Mouse (Mus musculus) gastrocnemius, adult 8-10 months (tissue): ENCODE data around the gene Gm28230. TPM values are rescaled to one million over a fixed set of nuclear protein-coding genes. Genes with fewer than 3 reads are reported as not detected.

Source experiments
- DNase-seq, 2 experiments: peaks; one replicate each; pipeline ENCODE4 v3.0.0; 2022; ENCODE audit warnings: low spot score in 2 of 2
- microRNA-seq: library from miRNA; unstranded; fragments of <30 nt; microRNA quantifications from one replicate; pipeline ENCODE4 v1.2.0, GENCODE M21; 2022
- total RNA-seq, 4 experiments: library from RNA; stranded (reverse); gene quantifications; 2 replicates each; pipeline ENCODE4 v1.2.4; 2022

Gm28230 gene
- total RNA-seq, 4 experiments from 2014 or later, result 0.31 TPM; not detected in 3

- peak in 1 of 2 experiments; percentile 9 for DNase-seq
Observed at GRCm38 (mm10) chr2:74762522-74763244, 36.2 kb downstream of the Gm28230 start, which contains the start of gene Hoxd1. Gene Hoxd1 (plus strand): TSS chr2:74762980.

GRCm38 (mm10) chr2:74763245-74763735 is 36.8 kb downstream of the Gm28230 start:
- DNase-seq, result no peak

GRCm38 (mm10) chr2:74763976-74764375 is 37.4 kb downstream of the Gm28230 start:
- no peak for DNase-seq

- DNase-seq, result no peak
Observed at GRCm38 (mm10) chr2:74774359-74774758, 47.8 kb downstream of the Gm28230 start.

- no peak for DNase-seq
Observed at GRCm38 (mm10) chr2:74777536-74778275, 51.2 kb downstream of the Gm28230 start.

- no peak for DNase-seq
Observed at GRCm38 (mm10) chr2:74781386-74781785, 54.9 kb downstream of the Gm28230 start.

- peak; percentile 3 to 5 for DNase-seq
Observed at GRCm38 (mm10) chr2:74795531-74795930, 69.0 kb downstream of the Gm28230 start.

Small RNA genes lying within 50 kb of the gene (microRNA-seq; reads per million reads assigned to microRNA genes)
- not detected for gene Gm44463
- gene Mir10b, result 27,469 reads per million, percentile 95 among the genes with 10 or more reads in this experiment

Other genes with a start within 250 kb of the Gm28230 start
- gene Lnpk, start 147.3 kb upstream of the Gm28230 start, total RNA-seq, result 10 to 100 TPM; 53.3 to 59.6 (median 56.5) TPM
- gene Evx2, start 67.2 kb upstream of the Gm28230 start, total RNA-seq, result not detected
- gene Hoxd13, start 58.4 kb upstream of the Gm28230 start, total RNA-seq, result not detected
- gene Hoxd12, start 51.7 kb upstream of the Gm28230 start, total RNA-seq, result not detected
- gene Hoxd11, start 47.2 kb upstream of the Gm28230 start, total RNA-seq, result not detected
- gene Hoxd10, start 34.8 kb upstream of the Gm28230 start, total RNA-seq, result 1 to 10 TPM; 6.1 to 8.5 (median 7.6) TPM
- gene Hoxd9, start 29.0 kb upstream of the Gm28230 start, total RNA-seq, result 10 to 100 TPM; 22.6 to 27.5 (median 23.7) TPM
- 10 to 100 TPM; 46.8 to 53.5 (median 51.3) TPM for gene Hoxd8, start 22.1 kb upstream of the Gm28230 start, total RNA-seq
- gene Hoxd3, start 14.8 kb upstream of the Gm28230 start, total RNA-seq, result under 1 TPM in 2 of 4 experiments, not detected in 2; 0.17 to 0.29 TPM
- 1 to 10 TPM; 1.1 to 1.9 (median 1.5) TPM for gene Hoxd4, start 14.8 kb upstream of the Gm28230 start, total RNA-seq
- gene Hoxd1, start 36.3 kb downstream of the Gm28230 start, total RNA-seq, result not detected
- 10 to 100 TPM; 25.7 to 33.2 (median 27.7) TPM for gene Mtx2, start 99.1 kb downstream of the Gm28230 start, total RNA-seq